ENCODE assay signal across 1 mouse cellular context in the genomic region with DNA sequence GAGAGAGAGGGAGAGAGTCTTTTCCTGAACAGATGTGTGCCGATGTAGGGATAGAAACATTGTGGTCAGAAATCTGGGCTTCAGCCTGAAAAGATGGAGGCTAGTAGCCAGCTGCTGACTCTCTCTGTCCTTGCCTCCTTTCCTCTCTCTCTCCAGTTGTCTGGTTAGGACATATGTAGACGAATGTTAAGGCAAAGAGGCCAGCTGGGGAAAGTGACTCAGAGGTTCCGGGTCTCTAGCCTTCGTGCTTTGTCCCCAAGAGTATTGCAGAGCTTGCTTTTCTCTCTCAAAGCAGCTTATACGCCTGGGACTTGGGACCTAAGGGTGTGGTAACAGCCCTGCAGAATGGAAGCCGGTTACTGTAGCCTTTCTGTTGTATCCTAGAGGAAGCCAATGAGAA.
TF ChIP-seq lines count a peak whose summit lies in the region.

No protein-coding gene starts in this region.

TF ChIP-seq in CH12.LX, 34 proteins besides CTCF, POLR2A, EP300 and RAD21 (continued from another document):
- TF ChIP-seq UBTF (IDR thresholded peaks at IDR 0.05; ENCODE audit: low read depth, low read length): no peak
- TF ChIP-seq BHLHE40 (IDR thresholded peaks at IDR 0.05; ENCODE audit: low read depth, low read length): no peak
- TF ChIP-seq TBP (conservative IDR thresholded peaks at IDR 0.05; ENCODE audit: low read depth, low read length): no peak
- TF ChIP-seq CHD1 (IDR thresholded peaks at IDR 0.05; ENCODE audit: low read depth, low read length): no peak
- TF ChIP-seq USF1 (IDR thresholded peaks at IDR 0.05; ENCODE audit: low read depth, low read length): no peak
- no peak for TF ChIP-seq RCOR1 (conservative IDR thresholded peaks at IDR 0.05; ENCODE audit: low read depth, low read length)
- TF ChIP-seq POLR2AphosphoS2 (IDR thresholded peaks at IDR 0.05; ENCODE audit: low read depth, low read length): no peak
- TF ChIP-seq MXI1 (IDR thresholded peaks at IDR 0.05; ENCODE audit: low read depth, low read length): no peak
- TF ChIP-seq JUN (IDR thresholded peaks at IDR 0.05; ENCODE audit: insufficient read depth, low read depth, low read length): peak; percentile 56
- no peak for TF ChIP-seq ZKSCAN1 (IDR thresholded peaks at IDR 0.05; ENCODE audit: borderline replicate concordance, low read depth, low read length)
- TF ChIP-seq SIN3A (IDR thresholded peaks at IDR 0.05; ENCODE audit: low read length): no peak
- no peak for TF ChIP-seq E2F4 (IDR thresholded peaks at IDR 0.05; ENCODE audit: insufficient replicate concordance, low read depth, low read length)
- peak; percentile 43; the same call in 1 of the 2 replicates for TF ChIP-seq IRF4 (IDR thresholded peaks at IDR 0.05; ENCODE audit: low read depth, low read length)
- TF ChIP-seq ETS1 (conservative IDR thresholded peaks at IDR 0.05; ENCODE audit: low read depth, low read length): peak; percentile 78
- TF ChIP-seq NELFE (IDR thresholded peaks at IDR 0.05; ENCODE audit: low read depth, low read length): no peak
- no peak for TF ChIP-seq NRF1 (IDR thresholded peaks at IDR 0.05; ENCODE audit: low read depth, low read length)
- no peak for TF ChIP-seq ZC3H11A (IDR thresholded peaks at IDR 0.05; ENCODE audit: low read depth, low read length)
- TF ChIP-seq JUND (conservative IDR thresholded peaks at IDR 0.05; ENCODE audit: low read depth, low read length): peak; percentile 61; the same call in 1 of the 2 replicates
- TF ChIP-seq ELF1 (IDR thresholded peaks at IDR 0.05; ENCODE audit: low read depth, low read length): peak; percentile 50
- TF ChIP-seq ZMIZ1 (IDR thresholded peaks at IDR 0.05; ENCODE audit: low read depth, low read length): no peak
